Mouse (Mus musculus): ENCODE results near the gene Tpst1.

Gene Tpst1

GRCm38 (mm10) chr5:130143977-130144333 is 70.8 kb downstream of the Tpst1 start:
- peak; percentile 83 to 88 for DNase-seq (ENCODE audit: low spot score in 2 of 2)

GRCm38 (mm10) chr5:130144334-130145312 is 71.5 kb downstream of the Tpst1 start, which contains the start of gene Kctd7:
Kctd7 (plus strand) TSS chr5:130144861.
- peak; percentile 97 to 98 for DNase-seq (ENCODE audit: low spot score in 2 of 2)

- no peak for DNase-seq (ENCODE audit: low spot score in 2 of 2)
Measured at GRCm38 (mm10) chr5:130145961-130146360, 72.8 kb downstream of the Tpst1 start.

- no peak for DNase-seq (ENCODE audit: low spot score in 2 of 2)
Measured at GRCm38 (mm10) chr5:130149726-130150310, 76.7 kb downstream of the Tpst1 start.

- no peak for DNase-seq (ENCODE audit: low spot score in 2 of 2)
Measured at GRCm38 (mm10) chr5:130154286-130154685, 81.2 kb downstream of the Tpst1 start.

- no peak for DNase-seq (ENCODE audit: low spot score in 2 of 2)
Measured at GRCm38 (mm10) chr5:130158545-130158944, 85.4 kb downstream of the Tpst1 start.

GRCm38 (mm10) chr5:130159761-130160201 is 86.7 kb downstream of the Tpst1 start:
- no peak for DNase-seq (ENCODE audit: low spot score in 2 of 2)

GRCm38 (mm10) chr5:130163670-130164069 is 90.5 kb downstream of the Tpst1 start:
- peak in 1 of 2 experiments; percentile 50 for DNase-seq (ENCODE audit: low spot score in 2 of 2)

GRCm38 (mm10) chr5:130165213-130165612 is 92.1 kb downstream of the Tpst1 start:
- DNase-seq (ENCODE audit: low spot score in 2 of 2) = no peak

GRCm38 (mm10) chr5:130169109-130169508 is 96.0 kb downstream of the Tpst1 start:
- DNase-seq (ENCODE audit: low spot score in 2 of 2) = no peak

GRCm38 (mm10) chr5:130170666-130171422 is 97.7 kb downstream of the Tpst1 start:
- no peak for DNase-seq (ENCODE audit: low spot score in 2 of 2)

GRCm38 (mm10) chr5:130171423-130171954 is 98.4 kb downstream of the Tpst1 start, which contains the start of gene Rabgef1:
Rabgef1 (plus strand) TSS chr5:130171798.
- DNase-seq (ENCODE audit: low spot score in 2 of 2) = peak; percentile 87 to 91

GRCm38 (mm10) chr5:130171956-130172601 is 99.0 kb downstream of the Tpst1 start:
- peak in 1 of 2 experiments; percentile 32 for DNase-seq (ENCODE audit: low spot score in 2 of 2)

- no peak for DNase-seq (ENCODE audit: low spot score in 2 of 2)
Measured at GRCm38 (mm10) chr5:130173012-130173411, 99.9 kb downstream of the Tpst1 start.

- no peak for DNase-seq (ENCODE audit: low spot score in 2 of 2)
Measured at GRCm38 (mm10) chr5:130177871-130178270, 104.7 kb downstream of the Tpst1 start.

GRCm38 (mm10) chr5:130180362-130180761 is 107.2 kb downstream of the Tpst1 start:
- no peak for DNase-seq (ENCODE audit: low spot score in 2 of 2)

- no peak for DNase-seq (ENCODE audit: low spot score in 2 of 2)
Measured at GRCm38 (mm10) chr5:130181740-130182540, 108.8 kb downstream of the Tpst1 start.

GRCm38 (mm10) chr5:130182541-130182821 is 109.4 kb downstream of the Tpst1 start:
- no peak for DNase-seq (ENCODE audit: low spot score in 2 of 2)

- DNase-seq (ENCODE audit: low spot score in 2 of 2) = no peak
Measured at GRCm38 (mm10) chr5:130184193-130184856, 111.2 kb downstream of the Tpst1 start.

GRCm38 (mm10) chr5:130185312-130185711 is 112.2 kb downstream of the Tpst1 start:
- no peak for DNase-seq (ENCODE audit: low spot score in 2 of 2)
